Mouse (Mus musculus) midbrain, postnatal 0 days (tissue): ENCODE results near the gene Cldn10. TPM values are rescaled to one million over a fixed set of nuclear protein-coding genes. Genes with fewer than 3 reads are reported as not detected.

Experiments used
- ATAC-seq: fragments of 200-750 bp; cut with Nextera tagmentation; 2 replicates; pipeline ENCODE4 v1.8.0; 2017; ENCODE audit warnings: moderate number of reproducible peaks, mild to moderate bottlenecking, moderate TSS enrichment, moderate library complexity; ENCODE audit not compliant: low FRiP score
- DNase-seq: peaks from one replicate; pipeline ENCODE4 v3.0.0-alpha.2; 2015; ENCODE audit warnings: low spot score
- H3K27ac ChIP-seq: fragments of 300-500 bp; sonication (generic); 2 replicates; pipeline ENCODE4 v1.5.1; 2014; ENCODE audit warnings: low read depth, mild to moderate bottlenecking, low read length, mixed read lengths
- H3K27me3 ChIP-seq: fragments of 300-500 bp; sonication (generic); 2 replicates; pipeline ENCODE4 v1.6.1; 2014; ENCODE audit warnings: low read length, control low read depth, mixed read lengths; ENCODE audit not compliant: insufficient read depth
- H3K36me3 ChIP-seq: fragments of 300-500 bp; sonication (generic); 2 replicates; pipeline ENCODE4 v1.6.1; 2014; ENCODE audit warnings: low read length, control low read depth, mixed read lengths; ENCODE audit not compliant: insufficient read depth
- H3K4me1 ChIP-seq: fragments of 300-500 bp; sonication (generic); 2 replicates; pipeline ENCODE4 v1.6.1; 2014; ENCODE audit warnings: mild to moderate bottlenecking, control low read depth, antibody characterized with exemption, low read length, mixed read lengths; ENCODE audit not compliant: insufficient read depth
- H3K4me2 ChIP-seq: fragments of 300-500 bp; sonication (generic); 2 replicates; pipeline ENCODE4 v1.6.1; 2014; ENCODE audit warnings: low read depth, mild to moderate bottlenecking, low read length, mixed read lengths; ENCODE audit not compliant: poor library complexity, severe bottlenecking
- H3K4me3 ChIP-seq: fragments of 300-500 bp; sonication (generic); 2 replicates; pipeline ENCODE4 v1.5.1; 2014; ENCODE audit warnings: low read depth, mild to moderate bottlenecking, low read length, moderate library complexity
- H3K9ac ChIP-seq: fragments of 300-500 bp; sonication (generic); replicated peaks from 2 replicates; pipeline ENCODE4 v1.6.1; 2014; ENCODE audit warnings: mild to moderate bottlenecking, low read length, moderate library complexity, mixed read lengths; ENCODE audit not compliant: poor library complexity, severe bottlenecking
- H3K9me3 ChIP-seq: fragments of 300-500 bp; sonication (generic); 2 replicates; pipeline ENCODE4 v1.6.1; 2016; ENCODE audit warnings: low read length, control low read depth
- CTCF ChIP-seq: IDR thresholded peaks from 2 replicates; pipeline ENCODE4 v1.5.1; 2016; ENCODE audit warnings: antibody characterized with exemption, mild to moderate bottlenecking
- WGBS: fragments of 180-500 bp; shearing (Covaris S2); extraction: QIAGEN DNeasy Blood & Tissue Kit; methylation state at CpG from one replicate; pipeline ENCODE4 v1.1.7; 2014; 5-methylcytosine and 5-hydroxymethylcytosine counted together
- polyA plus RNA-seq: library from polyadenylated mRNA; unstranded; fragments of >200 nt; fragmentation: Nextera tagmentation; extraction: Ambion mirVana; gene quantifications from 2 replicates; pipeline ENCODE4 v1.2.1, GENCODE M21; 2015
- total RNA-seq: library from RNA; depleted of rRNA; stranded (reverse); fragments of >200 nt; gene quantifications from 2 replicates; pipeline ENCODE4 v1.2.3, GENCODE M21; 2014

The Cldn10 gene
- total and polyA plus RNA-seq, 2 experiments from 2014 or later: 11.8 to 24.1 TPM

GRCm38 (mm10) chr14:118878346-118878910 lies 90.7 kb downstream of the Cldn10 start:
- H3K27ac ChIP-seq: no peak overlapping the region
- WGBS: 86% methylated on average over 11 of the region's 11 CpGs
- no peak overlapping the region for H3K4me3 ChIP-seq
- DNase-seq: no peak
- H3K4me2 ChIP-seq: no peak overlapping the region
- peaks cover 70% of the 10 kb centered on the region for H3K36me3 ChIP-seq
- no peaks in the 10 kb centered on the region for H3K4me1 ChIP-seq
- no peak overlapping the region for H3K9ac ChIP-seq
- no peaks in the 10 kb centered on the region for H3K9me3 ChIP-seq
- no peak for TF ChIP-seq CTCF
- ATAC-seq: no peak
- no peaks in the 10 kb centered on the region for H3K27me3 ChIP-seq

GRCm38 (mm10) chr14:118880696-118881095 lies 93.0 kb downstream of the Cldn10 start:
- 82% methylated on average over 10 of the region's 10 CpGs for WGBS
- ATAC-seq: no peak

GRCm38 (mm10) chr14:118883344-118884249 lies 95.9 kb downstream of the Cldn10 start:
- 79% methylated on average over 18 of the region's 18 CpGs for WGBS
- peaks cover 74% of the 10 kb centered on the region for H3K36me3 ChIP-seq
- H3K27ac ChIP-seq: no peak overlapping the region
- H3K9ac ChIP-seq: no peak overlapping the region
- no peak overlapping the region for H3K4me2 ChIP-seq
- ATAC-seq: no peak
- H3K27me3 ChIP-seq: no peaks in the 10 kb centered on the region
- H3K4me1 ChIP-seq: no peaks in the 10 kb centered on the region
- no peak overlapping the region for H3K4me3 ChIP-seq
- no peak for DNase-seq
- no peaks in the 10 kb centered on the region for H3K9me3 ChIP-seq
- TF ChIP-seq CTCF: no peak

More at GRCm38 (mm10) chr14:118880696-118881095, 93.0 kb downstream of the Cldn10 start:
- Histone ChIP-seq H3K9ac (no peak overlapping the region), H3K36me3 (peaks cover 68% of the 10 kb centered on the region), H3K4me3 (no peak overlapping the region), H3K27me3 (no peaks in the 10 kb centered on the region), H3K4me1 (no peaks in the 10 kb centered on the region), H3K4me2 (no peak overlapping the region), H3K27ac (no peak overlapping the region), H3K9me3 (no peaks in the 10 kb centered on the region)
- DNase-seq: no peak
- TF ChIP-seq CTCF: no peak

- no peaks in the 10 kb centered on the region for H3K27me3 ChIP-seq
- no peaks in the 10 kb centered on the region for H3K9me3 ChIP-seq
- no peak overlapping the region for H3K4me2 ChIP-seq
- H3K4me3 ChIP-seq: no peak overlapping the region
- ATAC-seq (no peak), DNase-seq (no peak)
- H3K36me3 ChIP-seq: peaks cover 74% of the 10 kb centered on the region
- H3K4me1 ChIP-seq: no peaks in the 10 kb centered on the region
- no peak overlapping the region for H3K9ac ChIP-seq
- no peak overlapping the region for H3K27ac ChIP-seq
- 83% methylated on average over 7 of the region's 7 CpGs for WGBS
- no peak for TF ChIP-seq CTCF
Observed at GRCm38 (mm10) chr14:118884250-118884556, 96.5 kb downstream of the Cldn10 start.

- H3K27ac ChIP-seq: no peak overlapping the region
- DNase-seq (no peak), ATAC-seq (no peak)
- no peaks in the 10 kb centered on the region for H3K9me3 ChIP-seq
- peaks cover 63% of the 10 kb centered on the region for H3K36me3 ChIP-seq
- WGBS: 98% methylated on average over 4 of the region's 4 CpGs
- H3K4me2 ChIP-seq: no peak overlapping the region
- H3K27me3 ChIP-seq: no peaks in the 10 kb centered on the region
- no peaks in the 10 kb centered on the region for H3K4me1 ChIP-seq
- TF ChIP-seq CTCF: no peak
- H3K9ac ChIP-seq: no peak overlapping the region
- no peak overlapping the region for H3K4me3 ChIP-seq
Observed at GRCm38 (mm10) chr14:118890101-118890500, 102.4 kb downstream of the Cldn10 start.

- 88% methylated on average over 7 of the region's 7 CpGs for WGBS
- peaks cover 67% of the 10 kb centered on the region for H3K36me3 ChIP-seq
- ATAC-seq: no peak
Observed at GRCm38 (mm10) chr14:118895228-118895627, 107.5 kb downstream of the Cldn10 start.

More at GRCm38 (mm10) chr14:118895228-118895627, 107.5 kb downstream of the Cldn10 start:
- Histone ChIP-seq H3K4me1 (no peaks in the 10 kb centered on the region), H3K27me3 (no peaks in the 10 kb centered on the region), H3K27ac (no peak overlapping the region), H3K4me3 (no peak overlapping the region), H3K9ac (no peak overlapping the region), H3K4me2 (no peak overlapping the region), H3K9me3 (no peaks in the 10 kb centered on the region)
- DNase-seq: no peak
- no peak for TF ChIP-seq CTCF
